ENCODE assay signal across 1 mouse cellular context in the genomic region with DNA sequence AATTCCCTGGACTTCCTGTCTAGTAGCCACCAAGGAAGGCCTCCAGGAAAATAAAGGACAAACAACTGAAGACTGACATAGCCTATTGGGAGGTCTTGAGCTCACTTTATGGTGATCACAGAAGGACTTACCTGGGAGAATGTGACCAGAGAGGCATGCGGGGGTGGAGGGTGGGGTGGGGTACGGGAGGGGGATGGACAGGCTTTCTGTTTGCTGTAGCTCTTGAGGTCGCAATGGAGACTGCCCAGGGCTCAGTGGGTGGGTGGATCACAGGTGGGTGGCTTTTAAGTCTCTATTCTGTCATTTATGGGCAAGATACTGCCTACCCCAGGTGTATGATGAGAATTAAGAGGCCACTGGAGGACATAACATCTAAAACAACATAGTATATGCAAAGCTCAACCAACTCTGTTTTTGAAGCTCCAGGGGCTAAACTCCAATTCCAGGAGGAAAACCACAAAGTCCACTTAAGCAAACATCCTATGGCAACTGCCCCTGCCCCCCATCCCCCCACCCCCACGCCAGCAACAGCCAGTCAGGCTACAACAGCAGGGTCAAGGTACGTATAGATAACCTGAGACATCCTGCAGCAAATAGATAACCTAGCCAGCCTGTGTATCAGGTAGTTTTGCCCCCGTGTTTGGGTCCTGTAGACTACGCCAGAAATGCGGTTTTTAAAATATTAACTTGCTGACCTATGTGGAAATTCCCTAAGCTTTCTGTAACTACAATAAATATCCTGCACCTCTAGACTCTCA.
A peak's percentile ranks its signal among the peaks of the same experiment; 100 is the strongest.
TF ChIP-seq lines count a peak whose summit lies in the region.

No protein-coding gene starts in this region.

TF ChIP-seq in MEL, 35 proteins besides CTCF, POLR2A, EP300 and RAD21:
- no peak for TF ChIP-seq ETS1 (IDR thresholded peaks at IDR 0.05; ENCODE audit: low read depth, low read length)
- peak; percentile 25; the same call in 1 of the 2 replicates for TF ChIP-seq TCF12 (IDR thresholded peaks at IDR 0.05; ENCODE audit: low read depth, low read length)
- no peak for TF ChIP-seq BHLHE40 (IDR thresholded peaks at IDR 0.05; ENCODE audit: borderline replicate concordance, low read depth, low read length)
- no peak for TF ChIP-seq MYC (IDR thresholded peaks at IDR 0.05; ENCODE audit: low read depth, low read length)
- TF ChIP-seq POLR2AphosphoS2 (IDR thresholded peaks at IDR 0.05; ENCODE audit: low read length): no peak
- TF ChIP-seq USF2 (IDR thresholded peaks at IDR 0.05; ENCODE audit: borderline replicate concordance in 1 of 2, insufficient read depth in 1 of 2, low read depth in 1 of 2, low read length in 2 of 2): no peak
- no peak for TF ChIP-seq NRF1 (IDR thresholded peaks at IDR 0.05; ENCODE audit: insufficient read depth, low read depth, low read length, poor library complexity, severe bottlenecking)
